Mouse (Mus musculus) embryonic facial prominence, embryonic 13.5 days (tissue): Measurements from ENCODE around the gene Mettl15. TPM values are rescaled to one million over a fixed set of nuclear protein-coding genes. Genes with fewer than 3 reads are reported as not detected.

Experiments used
- ATAC-seq: fragments of 200-750 bp; cut with Nextera tagmentation; 2 replicates; pipeline ENCODE4 v1.8.0; 2017; ENCODE audit warnings: low read depth; ENCODE audit not compliant: insufficient number of reproducible peaks, insufficient read depth, low FRiP score, low TSS enrichment
- H3K27ac ChIP-seq: fragments of 300-500 bp; sonication (generic); 2 replicates; pipeline ENCODE4 v1.5.1; 2015; ENCODE audit warnings: moderate library complexity, mild to moderate bottlenecking, inconsistent platforms
- H3K27me3 ChIP-seq: fragments of 300-500 bp; sonication (generic); 2 replicates; pipeline ENCODE4 v1.6.1; 2015; ENCODE audit warnings: mild to moderate bottlenecking, inconsistent platforms
- H3K36me3 ChIP-seq: fragments of 300-500 bp; sonication (generic); 2 replicates; pipeline ENCODE4 v1.6.1; 2015; ENCODE audit warnings: mild to moderate bottlenecking, inconsistent platforms
- H3K4me1 ChIP-seq: fragments of 300-500 bp; sonication (generic); 2 replicates; pipeline ENCODE4 v1.6.1; 2015; ENCODE audit warnings: inconsistent platforms
- H3K4me2 ChIP-seq: fragments of 300-500 bp; sonication (generic); 2 replicates; pipeline ENCODE4 v1.6.1; 2015; ENCODE audit warnings: moderate library complexity, mild to moderate bottlenecking, inconsistent platforms
- H3K4me3 ChIP-seq: fragments of 300-500 bp; sonication (generic); 2 replicates; pipeline ENCODE4 v1.5.1; 2015; ENCODE audit warnings: mild to moderate bottlenecking, inconsistent platforms
- H3K9ac ChIP-seq: fragments of 300-500 bp; sonication (generic); 2 replicates; pipeline ENCODE4 v1.6.1; 2015; ENCODE audit warnings: mild to moderate bottlenecking, inconsistent platforms
- H3K9me3 ChIP-seq: fragments of 300-500 bp; sonication (generic); 2 replicates; pipeline ENCODE4 v1.6.1; 2016; ENCODE audit warnings: inconsistent platforms
- WGBS: fragments of 180-500 bp; shearing (Covaris S2); methylation state at CpG from one replicate; pipeline ENCODE4 v1.1.7; 2015; ENCODE audit warnings: mixed read lengths; 5-methylcytosine and 5-hydroxymethylcytosine counted together
- polyA plus RNA-seq: library from polyadenylated mRNA; unstranded; fragments of >200 nt; fragmentation: Nextera tagmentation; extraction: Ambion mirVana; gene quantifications from 2 replicates; pipeline ENCODE4 v1.2.1, GENCODE M21; 2015

The Mettl15 gene
- 11.6 and 15.0 TPM in 2 replicates for polyA plus RNA-seq

GRCm38 (mm10) chr2:109280600-109281340 is at the start of gene Mettl15, which contains the start of gene Kif18a:
Gene Mettl15 (minus strand): TSS chr2:109280748.
Gene Kif18a (plus strand): TSS chr2:109280738.
- Histone ChIP-seq H3K9me3 (no peaks in the 10 kb centered on the region), H3K36me3 (no peaks in the 10 kb centered on the region), H3K9ac (peak within 1 kb of the TSS; percentile 83), H3K27ac (peak within 1 kb of the TSS; percentile 74), H3K4me1 (peaks cover 9% of the 10 kb centered on the region), H3K4me3 (peak within 1 kb of the TSS; percentile 78), H3K27me3 (no peaks in the 10 kb centered on the region), H3K4me2 (peak within 1 kb of the TSS; percentile 73)
- ATAC-seq: peak; percentile 95
- under 1% methylated on average over 51 of the region's 51 CpGs for WGBS

- WGBS: 96% methylated on average over 5 of the region's 5 CpGs
Observed at GRCm38 (mm10) chr2:109311369-109311768, 30.8 kb upstream of the Mettl15 start.

GRCm38 (mm10) chr2:109303638-109304037 is 23.1 kb upstream of the Mettl15 start:
- no peaks in the 10 kb centered on the region for H3K9me3 ChIP-seq
- no peaks in the 10 kb centered on the region for H3K27me3 ChIP-seq
- no peak for ATAC-seq
- no peak overlapping the region for H3K9ac ChIP-seq
- no peak overlapping the region for H3K27ac ChIP-seq
- H3K4me3 ChIP-seq: no peak overlapping the region
- H3K36me3 ChIP-seq: peaks cover 16% of the 10 kb centered on the region
- no peak overlapping the region for H3K4me2 ChIP-seq
- no peaks in the 10 kb centered on the region for H3K4me1 ChIP-seq

More at GRCm38 (mm10) chr2:109311369-109311768, 30.8 kb upstream of the Mettl15 start:
- Histone ChIP-seq H3K9ac (no peak overlapping the region), H3K36me3 (peaks cover 42% of the 10 kb centered on the region), H3K9me3 (no peaks in the 10 kb centered on the region), H3K4me2 (no peak overlapping the region), H3K4me3 (no peak overlapping the region), H3K4me1 (no peaks in the 10 kb centered on the region), H3K27ac (no peak overlapping the region), H3K27me3 (no peaks in the 10 kb centered on the region)
- no peak for ATAC-seq

- ATAC-seq: no peak
- no peak overlapping the region for H3K27ac ChIP-seq
- H3K9ac ChIP-seq: no peak overlapping the region
- no peaks in the 10 kb centered on the region for H3K27me3 ChIP-seq
- H3K36me3 ChIP-seq: peaks cover 16% of the 10 kb centered on the region
- no peak overlapping the region for H3K4me3 ChIP-seq
- H3K9me3 ChIP-seq: no peaks in the 10 kb centered on the region
- H3K4me2 ChIP-seq: no peak overlapping the region
- H3K4me1 ChIP-seq: no peaks in the 10 kb centered on the region
- WGBS: 87% methylated on average over 3 of the region's 3 CpGs
Observed at GRCm38 (mm10) chr2:109302234-109302633, 21.7 kb upstream of the Mettl15 start.

GRCm38 (mm10) chr2:109298160-109298559 is 17.6 kb upstream of the Mettl15 start:
- Histone ChIP-seq H3K9me3 (no peaks in the 10 kb centered on the region), H3K9ac (no peak overlapping the region), H3K36me3 (peaks cover 25% of the 10 kb centered on the region), H3K4me1 (no peaks in the 10 kb centered on the region), H3K27me3 (no peaks in the 10 kb centered on the region), H3K27ac (no peak overlapping the region), H3K4me2 (no peak overlapping the region), H3K4me3 (no peak overlapping the region)
- no peak for ATAC-seq
- 96% methylated on average over 1 of the region's 1 CpGs for WGBS

GRCm38 (mm10) chr2:109296264-109296663 is 15.7 kb upstream of the Mettl15 start:
- 94% methylated on average over 5 of the region's 5 CpGs for WGBS

GRCm38 (mm10) chr2:109289327-109289726 is 8.8 kb upstream of the Mettl15 start:
- WGBS: 94% methylated on average over 6 of the region's 6 CpGs
- no peaks in the 10 kb centered on the region for H3K9me3 ChIP-seq
- no peak overlapping the region for H3K4me2 ChIP-seq
- no peak overlapping the region for H3K4me3 ChIP-seq
- H3K27me3 ChIP-seq: no peaks in the 10 kb centered on the region
- H3K4me1 ChIP-seq: no peaks in the 10 kb centered on the region
- H3K36me3 ChIP-seq: peaks cover 35% of the 10 kb centered on the region
- no peak overlapping the region for H3K9ac ChIP-seq
- ATAC-seq: no peak
- no peak overlapping the region for H3K27ac ChIP-seq

More at GRCm38 (mm10) chr2:109296264-109296663, 15.7 kb upstream of the Mettl15 start:
- no peak for ATAC-seq
- H3K4me1 ChIP-seq: no peaks in the 10 kb centered on the region
- H3K4me2 ChIP-seq: no peak overlapping the region
- H3K4me3 ChIP-seq: no peak overlapping the region
- H3K9ac ChIP-seq: no peak overlapping the region
- H3K27me3 ChIP-seq: no peaks in the 10 kb centered on the region
- H3K9me3 ChIP-seq: no peaks in the 10 kb centered on the region
- H3K27ac ChIP-seq: no peak overlapping the region
- H3K36me3 ChIP-seq: peaks cover 32% of the 10 kb centered on the region

- Histone ChIP-seq H3K9me3 (no peaks in the 10 kb centered on the region), H3K9ac (no peak overlapping the region), H3K27ac (no peak overlapping the region), H3K27me3 (no peaks in the 10 kb centered on the region), H3K4me3 (no peak overlapping the region), H3K36me3 (peaks cover 2% of the 10 kb centered on the region; the same call in 1 of the 2 replicates), H3K4me2 (no peak overlapping the region), H3K4me1 (peaks cover 9% of the 10 kb centered on the region)
- no peak for ATAC-seq
- WGBS: 89% methylated on average over 3 of the region's 3 CpGs
Observed at GRCm38 (mm10) chr2:109284121-109284520, 3.6 kb upstream of the Mettl15 start.

GRCm38 (mm10) chr2:109281341-109281690 is 768 bp upstream of the Mettl15 start:
- Histone ChIP-seq H3K4me1 (peaks cover 9% of the 10 kb centered on the region), H3K27me3 (no peaks in the 10 kb centered on the region), H3K4me3 (peak overlapping the region; percentile 78), H3K36me3 (no peaks in the 10 kb centered on the region), H3K9ac (peak overlapping the region; percentile 83), H3K9me3 (no peaks in the 10 kb centered on the region), H3K4me2 (peak overlapping the region; percentile 73), H3K27ac (peak overlapping the region; percentile 74; the same call in 1 of the 2 replicates)
- ATAC-seq: no peak
- 0% methylated on average over 1 of the region's 1 CpGs for WGBS

GRCm38 (mm10) chr2:109280272-109280599 is 312 bp downstream of the Mettl15 start:
- Histone ChIP-seq H3K9me3 (no peaks in the 10 kb centered on the region), H3K36me3 (no peaks in the 10 kb centered on the region), H3K4me1 (peaks cover 9% of the 10 kb centered on the region), H3K4me2 (peak overlapping the region; percentile 73), H3K27ac (peak overlapping the region; percentile 62; the same call in 1 of the 2 replicates), H3K4me3 (peak overlapping the region; percentile 78), H3K9ac (peak overlapping the region; percentile 83), H3K27me3 (no peaks in the 10 kb centered on the region)
- WGBS: 5% methylated on average over 4 of the region's 4 CpGs
- no peak for ATAC-seq

- Histone ChIP-seq H3K9me3 (no peaks in the 10 kb centered on the region), H3K27ac (peak overlapping the region; percentile 16; the same call in 1 of the 2 replicates), H3K4me3 (peak overlapping the region; percentile 55), H3K27me3 (no peaks in the 10 kb centered on the region), H3K4me2 (peak overlapping the region; percentile 66), H3K36me3 (no peaks in the 10 kb centered on the region), H3K4me1 (peaks cover 9% of the 10 kb centered on the region), H3K9ac (peak overlapping the region; percentile 73)
- ATAC-seq: no peak
- WGBS: under 1% methylated on average over 16 of the region's 16 CpGs
Observed at GRCm38 (mm10) chr2:109278036-109278435, 2.5 kb downstream of the Mettl15 start.

- H3K36me3 ChIP-seq: no peaks in the 10 kb centered on the region
- peak overlapping the region; percentile 66 for H3K4me2 ChIP-seq
- H3K27me3 ChIP-seq: no peaks in the 10 kb centered on the region
- peak overlapping the region; percentile 16; the same call in 1 of the 2 replicates for H3K27ac ChIP-seq
- no peak for ATAC-seq
- H3K9ac ChIP-seq: peak overlapping the region; percentile 73
- 5% methylated on average over 7 of the region's 7 CpGs for WGBS
- H3K4me3 ChIP-seq: peak overlapping the region; percentile 55
- peaks cover 9% of the 10 kb centered on the region for H3K4me1 ChIP-seq
- H3K9me3 ChIP-seq: no peaks in the 10 kb centered on the region
Observed at GRCm38 (mm10) chr2:109277593-109277992, 3.0 kb downstream of the Mettl15 start.
